Mouse (Mus musculus) spleen, adult 18-20 months (tissue): Measurements from ENCODE around the gene Ephb2.

ENCODE experiments used
- DNase-seq, 2 experiments: peaks; one replicate each; pipeline ENCODE4 v3.0.0; 2022; ENCODE audit warnings: mixed read lengths in 2 of 2

The Ephb2 gene

GRCm38 (mm10) chr4:136638890-136639289 is 196.9 kb downstream of the Ephb2 start:
- DNase-seq = no peak

GRCm38 (mm10) chr4:136638230-136638750 is 197.5 kb downstream of the Ephb2 start:
- DNase-seq = no peak

- DNase-seq = no peak
These were observed 198.1 kb downstream of the Ephb2 start for GRCm38 (mm10) chr4:136637563-136638229.

GRCm38 (mm10) chr4:136636983-136637562 is 198.7 kb downstream of the Ephb2 start:
- DNase-seq = no peak

DNA sequence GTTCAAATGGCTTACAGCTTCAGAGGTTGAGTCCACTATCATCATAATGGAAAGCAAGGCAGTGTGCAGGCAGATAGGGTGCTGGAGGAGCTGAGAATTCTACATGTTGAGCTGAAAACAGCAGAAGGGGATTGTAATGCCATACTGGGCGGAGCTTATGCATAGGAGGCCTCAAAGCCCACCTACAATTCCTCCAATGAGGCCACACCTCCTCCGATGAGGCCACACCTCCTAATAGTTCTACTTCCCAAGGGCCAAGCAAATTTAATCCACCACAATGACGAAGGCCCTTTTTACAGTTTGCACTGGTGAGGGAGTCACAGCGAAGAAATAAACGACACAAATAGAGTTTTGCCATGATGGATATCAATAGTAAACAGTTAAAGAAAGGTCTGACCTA is 199.3 kb downstream of the Ephb2 start:
- DNase-seq = no peak

GRCm38 (mm10) chr4:136635995-136636394 is 199.8 kb downstream of the Ephb2 start:
- no peak for DNase-seq

DNA sequence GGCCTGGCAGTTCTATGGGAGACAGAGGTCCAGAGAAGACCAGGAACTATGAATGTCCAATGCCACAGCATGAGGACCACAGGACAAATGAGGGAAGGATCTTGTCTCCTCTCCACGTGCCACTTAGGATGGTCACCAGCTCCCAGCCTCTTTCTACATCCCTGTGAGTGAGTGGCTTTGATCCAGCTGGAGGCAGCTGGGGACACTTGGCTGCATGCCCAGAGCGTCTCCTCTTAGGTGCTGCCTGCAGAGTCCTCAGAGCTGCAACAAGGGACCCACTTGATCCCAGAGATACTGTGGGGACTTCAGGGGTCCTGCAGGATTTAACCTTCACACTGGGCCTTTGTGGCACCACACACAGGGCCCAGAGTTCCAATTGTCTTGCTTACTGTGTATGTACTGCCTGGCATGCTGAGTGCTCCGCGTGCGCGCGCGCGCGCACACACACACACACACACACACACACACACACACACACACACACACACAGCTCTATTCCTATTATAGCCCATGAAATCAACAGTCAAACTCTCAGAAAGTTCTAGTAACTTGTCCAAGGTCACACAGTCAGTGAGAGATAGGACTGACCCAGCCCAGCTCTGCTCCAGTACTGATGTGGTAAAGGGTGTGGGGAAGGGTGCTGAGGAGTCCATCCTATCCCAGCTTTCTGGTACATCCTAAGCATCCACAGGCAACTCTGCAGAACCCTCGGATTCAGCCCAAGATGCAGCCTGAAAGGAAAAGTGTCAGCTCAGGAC is 204.4 kb downstream of the Ephb2 start:
- DNase-seq = no peak

DNA sequence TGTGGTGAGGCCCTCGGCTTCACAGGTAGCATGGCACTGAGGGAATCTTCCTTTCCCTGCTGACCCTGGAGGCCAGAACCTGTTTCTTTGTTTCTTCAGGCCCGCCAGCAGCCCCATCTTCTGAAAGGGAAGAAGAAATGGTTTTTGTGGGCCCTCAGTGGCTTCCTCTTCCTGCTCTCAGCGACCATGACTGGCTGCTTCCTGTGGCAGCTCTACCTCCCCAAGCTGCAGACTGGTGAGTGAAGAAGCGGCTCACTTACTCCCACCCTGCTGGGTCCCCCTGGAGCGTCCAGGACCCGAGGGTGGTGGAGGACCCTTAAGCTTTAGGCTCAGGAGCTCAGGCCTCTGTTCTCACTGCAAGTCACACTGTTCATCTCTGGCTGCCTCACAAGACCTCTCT is 209.2 kb downstream of the Ephb2 start:
- DNase-seq = peak in 1 of 2 experiments; percentile 31

DNA sequence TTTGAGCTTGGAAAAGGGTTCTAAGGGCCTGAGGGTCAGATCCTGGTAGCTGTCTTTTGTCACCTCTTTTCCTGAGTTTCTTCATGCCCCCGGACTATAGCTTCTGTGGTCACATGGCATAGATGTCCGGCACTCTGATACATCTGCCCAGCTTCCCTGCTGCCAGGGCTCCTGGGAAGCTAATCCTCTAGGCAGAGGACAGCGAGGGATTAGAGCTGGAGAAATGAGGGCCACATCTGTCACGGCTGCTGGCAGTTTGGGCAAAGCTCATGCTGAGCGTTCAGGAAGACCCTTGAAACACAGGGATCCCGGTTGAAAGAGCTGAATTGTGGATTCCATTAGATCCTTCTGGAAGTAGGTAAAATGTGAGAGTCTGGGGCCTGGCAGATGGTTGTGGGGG is 213.4 kb downstream of the Ephb2 start, which contains the start of gene Lactbl1:
TSS of gene Lactbl1 (plus strand) at position 234 of the 400 bp plus-strand sequence.
- DNase-seq = no peak

GRCm38 (mm10) chr4:136621956-136622355 is 213.8 kb downstream of the Ephb2 start:
- no peak for DNase-seq

DNA sequence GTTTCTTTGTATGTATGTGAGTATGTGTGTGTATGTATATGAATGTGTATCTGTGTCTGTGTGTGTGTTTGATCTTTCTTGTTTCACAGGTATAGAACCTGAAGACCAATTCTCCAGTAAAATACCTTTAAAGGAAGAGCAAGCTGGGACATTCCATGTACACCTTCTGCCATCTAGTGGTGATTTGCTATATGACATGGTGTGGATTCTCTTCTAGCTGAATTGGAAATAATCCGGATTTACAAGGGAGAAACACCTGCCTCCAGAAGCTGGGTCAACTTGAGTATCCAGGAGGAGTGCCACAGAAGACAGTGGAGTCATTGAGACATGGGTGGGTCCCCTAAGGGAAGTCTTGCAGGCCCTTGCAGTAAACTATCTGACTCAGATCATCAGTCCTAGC is 214.5 kb downstream of the Ephb2 start:
- no peak for DNase-seq

DNA sequence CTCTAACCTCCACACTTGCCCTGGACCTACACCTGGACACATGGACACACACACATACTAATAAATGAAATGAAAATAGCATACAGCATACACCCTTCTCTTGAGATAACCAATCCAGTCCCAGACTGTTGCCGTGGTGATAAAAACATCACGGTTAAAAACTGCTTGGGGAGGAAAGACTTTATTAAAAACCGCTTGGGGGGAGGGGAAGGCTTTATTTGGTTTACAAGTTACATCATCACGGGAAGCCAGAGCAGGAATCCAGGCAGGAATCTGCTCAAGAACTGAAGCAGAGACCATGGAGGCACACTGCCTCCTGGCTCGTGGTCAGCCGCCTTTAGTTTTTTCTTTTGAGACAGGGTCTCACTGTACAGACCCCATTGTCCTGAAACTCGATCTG is 222.1 kb downstream of the Ephb2 start:
- no peak for DNase-seq

DNA sequence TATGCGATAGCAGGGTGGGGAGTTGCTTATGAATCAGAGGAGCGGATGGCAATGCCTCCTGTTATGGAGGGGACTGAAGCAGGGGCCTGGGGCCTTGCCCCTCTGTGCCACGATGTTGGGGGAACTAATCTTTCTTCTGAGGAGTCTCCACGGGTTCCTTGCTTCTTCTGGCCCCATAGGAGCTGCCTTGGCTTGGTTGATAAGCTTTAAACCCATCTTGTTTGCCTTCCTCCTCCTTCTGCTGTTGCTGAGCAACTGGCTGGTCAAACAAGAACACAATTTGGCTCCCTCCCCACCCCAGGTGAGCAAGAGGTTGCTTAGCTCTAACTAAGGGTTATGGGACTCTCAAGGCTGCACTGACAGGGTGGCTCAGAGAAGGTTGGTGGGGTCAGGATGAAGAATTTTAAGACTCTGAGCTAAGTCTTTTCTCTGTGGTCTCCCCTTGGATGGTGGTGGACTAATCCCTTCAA is 225.4 kb downstream of the Ephb2 start, which contains the start of gene Tex46:
TSS of gene Tex46 (plus strand) at position 51 of the 470 bp plus-strand sequence.
- DNase-seq = no peak

- DNase-seq = no peak
These were observed 229.9 kb downstream of the Ephb2 start for GRCm38 (mm10) chr4:136605756-136606485.

DNA sequence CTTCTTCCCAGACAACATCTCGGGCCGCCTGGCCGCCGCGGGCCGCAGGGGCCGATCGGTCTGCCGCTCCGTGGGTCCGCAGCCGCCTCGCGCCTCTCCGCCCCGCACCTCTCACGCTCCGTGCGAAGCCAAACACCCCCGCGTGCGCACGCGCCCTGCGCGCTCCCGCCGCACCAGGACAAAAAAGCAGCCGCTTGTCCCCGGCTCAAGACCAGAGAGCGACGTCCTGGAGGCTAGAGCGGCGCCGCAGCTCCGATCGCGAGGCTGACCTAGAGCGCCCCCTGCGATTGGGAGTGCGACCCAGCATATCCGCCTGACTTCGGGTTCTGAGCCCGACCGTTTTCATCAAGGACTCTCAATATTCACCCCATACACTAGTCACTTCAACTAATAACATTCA is 233.2 kb downstream of the Ephb2 start, which contains the start of gene Kdm1a:
TSS of gene Kdm1a (minus strand) at position 156 of the 400 bp plus-strand sequence.
- peak; percentile 87 to 96 for DNase-seq

DNA sequence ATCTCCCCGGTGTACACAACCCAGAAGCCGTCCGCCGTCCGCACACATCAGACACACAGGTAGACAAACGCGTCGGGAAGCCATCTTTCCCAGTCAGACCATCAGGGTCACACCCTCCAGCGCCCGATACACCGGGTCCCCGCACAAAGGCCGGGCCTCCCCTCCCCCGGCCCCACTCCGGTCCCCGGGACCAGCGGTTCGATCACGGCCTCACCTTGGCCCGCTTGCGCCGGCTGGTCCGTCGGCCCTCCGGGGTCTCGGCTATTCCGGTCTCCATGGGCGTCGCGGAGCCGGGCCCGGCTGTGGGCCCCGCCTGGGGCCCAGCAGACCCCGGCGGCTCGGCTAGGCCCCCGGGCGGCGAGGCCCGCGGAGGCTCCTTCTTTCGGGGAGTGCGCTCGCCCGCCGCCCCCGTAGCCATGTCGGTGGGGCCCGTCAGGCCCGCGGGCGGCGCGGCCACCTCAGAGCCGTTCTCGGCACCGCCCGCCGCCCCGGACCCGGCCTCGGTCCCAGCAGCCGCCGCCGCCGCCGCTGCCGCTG is 233.7 kb downstream of the Ephb2 start:
- peak in 1 of 2 experiments; percentile 17 for DNase-seq

DNA sequence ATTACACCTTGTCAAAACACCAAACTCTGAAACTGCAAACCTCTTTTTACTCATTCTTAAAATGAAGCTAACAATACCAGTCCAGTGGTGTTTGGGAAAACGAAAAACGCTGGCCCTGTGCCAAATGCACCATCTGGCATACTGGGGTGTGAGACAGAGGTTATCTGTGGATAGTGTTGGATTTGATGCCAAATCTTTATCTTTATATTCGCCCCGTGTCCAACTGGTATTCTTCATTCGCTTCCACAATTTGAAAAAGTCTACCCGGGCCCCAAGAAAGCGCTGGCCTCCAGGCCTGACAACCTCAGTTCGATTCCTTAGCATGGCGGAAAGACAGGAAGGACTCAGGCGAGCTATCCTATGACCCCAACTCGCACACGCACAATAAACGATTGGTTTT is 234.3 kb downstream of the Ephb2 start:
- DNase-seq = peak in 1 of 2 experiments; percentile 18

DNA sequence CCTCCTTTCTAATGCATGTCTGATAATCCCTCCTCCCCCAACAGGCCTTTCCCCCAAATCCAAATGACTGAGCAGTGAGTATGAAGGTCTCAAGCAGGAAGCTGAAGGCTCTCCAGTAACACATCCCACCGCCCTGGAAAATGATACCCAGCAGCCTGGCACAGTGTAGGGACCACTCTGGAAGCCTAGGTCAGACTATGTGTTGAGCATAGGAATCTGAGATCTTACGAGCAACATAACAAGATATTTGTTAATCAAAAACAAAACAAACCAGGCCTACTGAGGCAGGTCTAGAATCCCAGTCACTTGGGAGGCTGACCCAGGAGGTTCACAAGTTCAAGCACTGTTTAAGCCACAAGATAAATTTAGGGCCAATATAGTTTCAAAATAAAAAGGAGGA is 235.3 kb downstream of the Ephb2 start:
- DNase-seq = no peak

DNA sequence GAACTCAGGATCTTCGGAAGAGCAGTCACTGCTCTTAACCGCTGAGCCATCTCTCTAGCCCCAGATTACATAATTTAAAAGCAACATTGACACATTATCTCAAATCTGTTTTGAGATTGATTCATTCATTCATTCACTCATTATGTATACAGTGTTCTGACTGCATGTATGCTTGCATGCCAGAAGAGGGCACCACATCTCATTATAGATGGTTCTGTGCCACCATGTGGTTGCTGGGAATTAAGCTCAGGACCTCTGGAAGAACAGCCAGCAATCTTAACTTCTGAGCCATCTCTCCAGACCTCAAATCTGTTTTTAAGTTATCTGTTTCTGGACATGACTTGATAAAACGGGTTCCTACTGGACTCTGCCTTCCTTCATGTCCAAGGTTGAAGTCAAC is 235.9 kb downstream of the Ephb2 start:
- no peak for DNase-seq

DNA sequence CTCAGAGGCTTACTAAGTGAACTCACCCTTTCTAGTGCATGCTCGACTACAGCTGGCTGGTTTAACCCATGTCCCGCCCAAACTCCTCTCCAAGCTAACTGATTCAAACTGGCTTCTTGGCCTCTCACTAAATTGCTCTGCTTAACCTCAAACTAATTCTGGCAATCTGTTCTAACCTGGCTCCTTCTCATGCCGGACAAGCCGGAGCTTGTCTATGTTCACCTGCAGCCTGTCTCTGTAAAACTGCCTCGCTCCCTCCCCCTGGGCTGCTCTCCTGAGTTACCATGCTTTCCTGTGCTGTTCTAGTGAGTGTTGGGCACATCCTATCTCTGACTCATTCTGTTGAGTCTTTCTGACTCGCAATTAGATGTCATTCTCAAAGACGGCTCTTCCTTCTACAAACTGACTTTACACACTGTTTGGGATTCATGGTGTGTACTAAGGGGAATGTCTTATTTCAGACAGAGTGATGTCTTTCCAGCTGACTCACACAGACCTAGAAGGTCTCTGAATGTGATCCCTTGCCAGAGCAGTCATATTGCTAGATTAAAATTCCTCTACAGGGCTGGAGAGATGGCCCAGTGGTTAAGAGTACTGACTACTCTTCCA is 237.4 kb downstream of the Ephb2 start:
- DNase-seq = no peak
